Mouse (Mus musculus) testis, adult 2 months (tissue): ENCODE measurements around the gene Irf2bpl.
A peak's percentile ranks its signal among the peaks of the same experiment; 100 is the strongest.

Experiments used
- CTCF ChIP-seq: fragments of 200-500 bp; IDR thresholded peaks from 2 replicates; pipeline ENCODE4 v1.5.1; 2012; ENCODE audit warnings: low read depth, mild to moderate bottlenecking, inconsistent platforms, low read length, moderate library complexity; ENCODE audit not compliant: control insufficient read depth, insufficient read depth, insufficient replicate concordance
- POLR2A ChIP-seq: fragments of 200-500 bp; IDR thresholded peaks from 2 replicates; pipeline ENCODE4 v1.6.1; 2012; ENCODE audit warnings: low read depth, mild to moderate bottlenecking, inconsistent platforms, low read length, moderate library complexity; ENCODE audit not compliant: control insufficient read depth

- TF ChIP-seq CTCF (no peak), POLR2A (peak; percentile 82)
Measured at GRCm38 (mm10) chr12:86884197-86885058, at the start of gene Irf2bpl.
